Mouse (Mus musculus): Measurements from ENCODE around the gene Bche. TPM values are rescaled to one million over a fixed set of nuclear protein-coding genes. Genes with fewer than 3 reads are reported as not detected.
A peak's percentile ranks its signal among the peaks of the same experiment; 100 is the strongest.

Gene Bche
- polyA plus RNA-seq (2016; fragmentation: Nextera tagmentation; extraction: Ambion mirVana) = 3.2 and 3.3 TPM in 2 replicates

DNA sequence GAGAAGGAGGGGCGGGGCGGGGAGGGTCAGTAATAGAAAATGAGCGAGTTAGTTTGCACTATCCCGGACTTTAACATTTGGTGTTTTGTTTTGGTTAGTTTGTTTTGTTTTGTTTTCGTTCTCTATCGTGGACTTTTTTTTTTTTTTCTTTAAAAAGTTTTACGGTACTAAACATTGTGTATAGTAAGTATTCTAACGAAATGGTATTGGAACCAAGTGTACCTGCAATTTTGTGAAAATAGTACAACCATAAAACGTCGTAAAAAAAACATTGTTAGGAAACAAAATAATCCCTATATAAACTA, at the start of gene Bche:
Gene Bche (minus strand): TSS at position 6 of the 305 bp plus-strand sequence.
- no peaks in the 10 kb centered on the region for H3K27me3 ChIP-seq
- peak within 1 kb of the TSS; percentile 43 for H3K4me3 ChIP-seq
- no peaks in the 10 kb centered on the region for H3K9me3 ChIP-seq
- H3K4me1 ChIP-seq = no peaks in the 10 kb centered on the region
- H3K36me3 ChIP-seq = no peaks in the 10 kb centered on the region
- H3K9ac ChIP-seq (replicated peaks) = peak within 1 kb of the TSS; percentile 11; the same call in 1 of the 2 replicates
- H3K27ac ChIP-seq (replicated peaks) = no peak within 1 kb of the TSS
- peak within 1 kb of the TSS; percentile 55 for H3K4me2 ChIP-seq (replicated peaks)
- no peak for ATAC-seq (ENCODE audit: low FRiP score, low read depth)
- 18% methylated on average over 10 of the region's 10 CpGs for WGBS

DNA sequence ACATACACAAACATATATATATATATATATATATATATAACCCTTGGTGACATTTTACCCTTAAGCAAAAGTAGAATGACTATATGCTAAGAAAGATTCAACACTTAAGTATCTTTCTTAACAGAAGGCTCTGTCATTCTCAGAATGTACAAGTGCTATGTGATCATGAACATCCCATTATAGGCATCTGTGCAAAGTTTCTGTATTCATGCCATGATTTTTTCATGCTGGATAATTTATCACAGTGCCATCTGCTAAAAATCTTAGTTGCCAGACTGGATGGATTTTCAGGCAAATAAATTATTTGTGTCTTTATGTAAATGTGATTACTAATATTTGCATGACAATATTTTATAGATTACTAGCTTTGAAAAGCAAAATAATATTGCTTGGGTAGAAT, 33.8 kb upstream of the Bche start:
- no peak for ATAC-seq (ENCODE audit: low FRiP score, low read depth)
- Histone ChIP-seq H3K27ac (replicated peaks) (no peak overlapping the region), H3K4me2 (replicated peaks) (no peak overlapping the region), H3K27me3 (no peaks in the 10 kb centered on the region), H3K9ac (replicated peaks) (no peak overlapping the region), H3K4me1 (no peaks in the 10 kb centered on the region), H3K9me3 (no peaks in the 10 kb centered on the region), H3K4me3 (no peak overlapping the region), H3K36me3 (no peaks in the 10 kb centered on the region)

DNA sequence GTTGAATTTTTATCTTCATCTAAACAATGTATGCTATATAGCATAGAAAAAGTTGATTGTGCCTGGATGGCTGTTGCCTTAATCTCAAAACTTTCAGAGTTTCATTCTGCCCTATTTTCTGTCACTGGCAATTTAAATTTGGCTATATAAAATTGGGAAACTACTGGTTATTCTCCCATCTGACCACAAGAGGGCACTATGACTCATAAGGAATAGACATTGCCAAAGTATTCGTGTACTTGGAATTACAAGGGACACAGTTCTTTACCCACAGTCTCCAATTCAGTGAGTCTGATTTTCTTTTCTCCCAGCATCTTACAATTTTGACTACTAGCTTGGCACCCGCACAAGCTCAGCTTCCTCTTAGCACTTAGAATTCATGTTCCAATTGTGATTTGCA, 23.5 kb upstream of the Bche start:
- Histone ChIP-seq H3K9me3 (no peaks in the 10 kb centered on the region), H3K4me3 (no peak overlapping the region), H3K27ac (replicated peaks) (no peak overlapping the region), H3K36me3 (no peaks in the 10 kb centered on the region), H3K4me2 (replicated peaks) (no peak overlapping the region), H3K27me3 (no peaks in the 10 kb centered on the region), H3K9ac (replicated peaks) (no peak overlapping the region), H3K4me1 (no peaks in the 10 kb centered on the region)
- ATAC-seq (ENCODE audit: low FRiP score, low read depth) = no peak
- 43% methylated on average over 2 of the region's 2 CpGs for WGBS

DNA sequence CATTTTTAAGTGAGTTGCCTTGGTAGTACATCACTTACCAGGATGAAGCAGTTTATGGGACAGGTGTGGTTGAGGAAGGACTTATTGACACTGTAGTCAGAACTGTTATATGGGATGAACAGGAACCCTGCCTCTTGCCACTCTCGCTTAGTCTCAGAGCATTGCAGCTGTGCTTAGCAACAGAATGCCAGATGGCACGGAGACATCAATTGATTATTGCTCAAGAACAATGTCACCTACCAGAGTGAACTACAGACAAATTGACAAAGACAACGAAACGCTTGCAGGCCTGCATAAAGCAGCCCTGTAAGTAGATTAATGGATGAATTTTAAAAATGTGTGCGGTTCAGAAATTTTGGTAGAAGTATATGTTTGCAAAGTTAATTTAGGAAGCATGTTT, 21.3 kb upstream of the Bche start:
- ATAC-seq (ENCODE audit: low FRiP score, low read depth) = no peak
- Histone ChIP-seq H3K4me3 (no peak overlapping the region), H3K36me3 (no peaks in the 10 kb centered on the region), H3K27me3 (no peaks in the 10 kb centered on the region), H3K9me3 (no peaks in the 10 kb centered on the region), H3K27ac (replicated peaks) (no peak overlapping the region), H3K9ac (replicated peaks) (no peak overlapping the region), H3K4me2 (replicated peaks) (no peak overlapping the region), H3K4me1 (no peaks in the 10 kb centered on the region)
- 66% methylated on average over 5 of the region's 5 CpGs for WGBS

DNA sequence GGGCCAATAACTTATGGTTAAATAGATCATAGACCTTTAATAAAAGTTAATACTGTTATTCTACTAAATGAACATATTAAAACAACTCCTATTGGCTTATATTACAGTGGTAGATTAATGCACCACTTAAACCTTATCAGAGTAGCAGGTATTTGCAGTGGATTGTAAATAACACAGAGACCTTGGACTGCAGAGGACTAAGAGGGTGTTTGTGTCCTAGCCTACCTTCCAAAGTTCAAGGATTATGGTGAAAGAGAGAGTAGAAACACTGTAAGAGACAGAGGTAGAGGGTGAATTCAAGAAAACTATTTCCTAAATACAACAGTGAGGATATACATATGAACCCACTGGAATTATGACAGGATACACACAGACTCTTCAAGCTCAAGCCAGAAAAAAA, 17.5 kb upstream of the Bche start:
- ATAC-seq (ENCODE audit: low FRiP score, low read depth) = no peak
- Histone ChIP-seq H3K9me3 (no peaks in the 10 kb centered on the region), H3K36me3 (no peaks in the 10 kb centered on the region), H3K4me1 (no peaks in the 10 kb centered on the region), H3K4me3 (no peak overlapping the region), H3K4me2 (replicated peaks) (no peak overlapping the region), H3K9ac (replicated peaks) (no peak overlapping the region), H3K27me3 (no peaks in the 10 kb centered on the region), H3K27ac (replicated peaks) (no peak overlapping the region)

DNA sequence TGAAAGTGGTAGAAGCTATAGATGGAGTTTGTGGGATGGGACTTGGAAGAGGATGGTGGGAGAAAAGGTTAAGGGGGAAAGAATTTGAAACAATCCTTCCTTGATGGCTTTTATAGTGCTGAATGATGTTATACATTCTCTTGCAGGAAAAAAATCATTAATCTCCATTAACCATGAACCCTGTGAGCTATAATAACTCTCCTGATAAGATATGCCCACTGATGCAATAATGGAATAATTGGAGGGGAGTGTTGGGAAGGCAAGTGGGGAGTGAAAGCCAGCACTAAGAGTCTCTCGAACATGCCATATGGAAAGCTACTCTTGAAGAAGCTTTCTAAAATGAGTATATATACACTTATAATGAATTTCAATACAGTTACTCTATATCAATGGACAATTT, 16.7 kb upstream of the Bche start:
- Histone ChIP-seq H3K4me2 (replicated peaks) (no peak overlapping the region), H3K36me3 (no peaks in the 10 kb centered on the region), H3K9ac (replicated peaks) (no peak overlapping the region), H3K27me3 (no peaks in the 10 kb centered on the region), H3K4me3 (no peak overlapping the region), H3K27ac (replicated peaks) (no peak overlapping the region), H3K4me1 (no peaks in the 10 kb centered on the region), H3K9me3 (no peaks in the 10 kb centered on the region)
- ATAC-seq (ENCODE audit: low FRiP score, low read depth) = no peak
- WGBS = 96% methylated on average over 1 of the region's 1 CpGs

DNA sequence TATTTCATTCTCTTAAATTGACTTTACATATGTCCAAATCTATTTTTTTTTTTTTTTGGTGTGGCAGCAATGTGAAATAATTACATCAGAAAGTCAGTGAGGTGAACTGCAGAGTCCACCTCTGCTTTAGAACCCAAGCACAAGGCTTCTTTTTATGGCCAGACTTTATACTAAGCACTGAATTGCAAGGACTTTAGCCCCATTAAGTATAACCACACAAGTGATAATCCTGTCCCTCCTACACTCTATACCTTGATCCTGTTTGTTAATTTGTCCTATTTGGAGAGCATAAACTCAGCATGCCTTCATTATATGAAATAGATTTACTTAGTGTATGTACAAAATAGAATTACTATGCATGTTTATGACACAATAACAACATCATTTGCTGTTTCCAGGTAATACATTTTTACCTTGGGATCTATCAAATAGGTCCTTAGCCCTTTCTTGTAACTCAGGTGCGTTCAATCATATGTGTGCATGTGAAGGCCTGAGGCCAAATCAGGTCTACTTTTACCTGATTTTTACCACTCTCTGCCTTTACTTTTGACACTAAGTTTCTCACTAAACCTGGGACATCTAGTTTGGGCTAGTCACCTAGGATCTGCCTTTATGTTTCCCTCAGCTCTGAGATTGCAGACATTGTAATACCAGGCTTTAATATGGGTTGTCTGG, 9.5 kb upstream of the Bche start:
- ATAC-seq (ENCODE audit: low FRiP score, low read depth) = no peak

DNA sequence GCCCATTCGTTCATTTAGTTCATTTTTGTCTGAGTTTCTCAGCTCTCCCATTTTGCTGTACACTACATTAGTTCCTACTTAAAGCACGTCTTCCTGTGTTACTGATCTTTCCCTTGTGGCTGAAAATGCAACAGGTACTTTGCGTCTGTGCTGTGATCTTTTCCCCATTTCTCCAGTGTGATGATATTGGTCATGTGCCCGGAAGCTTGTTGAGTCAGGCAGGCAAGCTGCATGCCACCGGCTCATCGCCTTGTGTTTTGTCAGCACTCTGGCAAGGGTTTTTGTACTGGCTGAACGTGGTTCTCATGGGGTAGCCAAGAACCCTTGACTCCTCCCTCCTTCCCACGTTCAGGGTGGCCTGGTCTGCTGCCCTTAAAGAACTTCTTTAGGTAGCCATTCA, 1.7 kb upstream of the Bche start:
- Histone ChIP-seq H3K4me3 (no peak overlapping the region), H3K4me2 (replicated peaks) (no peak overlapping the region), H3K27ac (replicated peaks) (no peak overlapping the region), H3K4me1 (no peaks in the 10 kb centered on the region), H3K36me3 (no peaks in the 10 kb centered on the region), H3K9ac (replicated peaks) (no peak overlapping the region), H3K9me3 (no peaks in the 10 kb centered on the region), H3K27me3 (no peaks in the 10 kb centered on the region)
- 84% methylated on average over 8 of the region's 8 CpGs for WGBS
- ATAC-seq (ENCODE audit: low FRiP score, low read depth) = no peak

More for the DNA sequence above, 9.5 kb upstream of the Bche start:
- Histone ChIP-seq H3K4me3 (no peak overlapping the region), H3K4me1 (no peaks in the 10 kb centered on the region), H3K27ac (replicated peaks) (no peak overlapping the region), H3K36me3 (no peaks in the 10 kb centered on the region), H3K27me3 (no peaks in the 10 kb centered on the region), H3K9me3 (no peaks in the 10 kb centered on the region), H3K4me2 (replicated peaks) (no peak overlapping the region), H3K9ac (replicated peaks) (no peak overlapping the region)
- 91% methylated on average over 1 of the region's 1 CpGs for WGBS

DNA sequence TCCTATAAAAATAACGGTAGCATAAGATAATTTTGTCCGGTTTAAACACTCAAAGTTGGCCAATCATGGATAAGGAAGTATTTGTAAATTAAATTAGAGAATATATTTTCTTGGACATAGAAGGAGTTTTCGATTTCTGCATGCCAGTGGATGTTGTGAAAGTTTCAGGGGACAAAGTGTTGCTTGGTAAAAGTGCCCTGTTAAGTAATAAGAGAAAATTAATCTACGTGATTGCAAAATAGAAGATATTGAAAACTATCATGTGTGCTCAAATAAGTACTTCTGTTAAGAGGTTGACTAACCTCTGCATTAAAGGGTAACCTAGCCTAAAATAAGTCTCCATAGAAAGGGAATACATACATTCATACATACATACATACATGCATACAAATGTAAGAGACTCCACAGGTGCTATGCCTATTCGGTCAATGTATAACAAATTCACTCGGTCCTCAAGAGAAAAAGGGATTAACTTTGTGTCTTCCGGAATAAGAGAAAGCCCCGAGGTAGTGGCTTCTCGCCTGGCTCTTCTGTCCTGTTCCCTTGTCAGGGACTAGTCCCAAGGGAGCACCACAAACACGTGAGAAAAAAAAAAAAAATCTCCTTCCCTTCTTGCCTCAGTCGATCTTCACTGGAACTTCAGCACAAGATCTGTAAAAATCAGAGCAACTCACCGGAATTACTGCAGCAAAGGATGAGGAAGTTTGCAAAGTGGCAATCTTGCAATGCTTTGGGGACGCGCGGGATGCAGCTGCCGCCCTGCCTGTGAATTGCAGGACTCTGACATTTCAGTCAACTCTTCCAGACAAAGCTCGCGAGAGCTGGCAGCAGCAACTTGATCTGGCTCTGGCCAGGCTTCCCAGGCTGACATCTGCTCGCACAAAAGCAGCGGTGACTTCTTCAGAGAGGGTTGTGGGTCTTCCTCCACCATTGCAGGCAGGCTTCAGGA, 480 bp downstream of the Bche start:
- WGBS = 19% methylated on average over 20 of the region's 20 CpGs
- Histone ChIP-seq H3K4me3 (peak overlapping the region; percentile 43), H3K36me3 (no peaks in the 10 kb centered on the region), H3K27ac (replicated peaks) (no peak overlapping the region), H3K4me2 (replicated peaks) (peak overlapping the region; percentile 55), H3K9ac (replicated peaks) (peak overlapping the region; percentile 11; the same call in 1 of the 2 replicates), H3K4me1 (no peaks in the 10 kb centered on the region), H3K9me3 (no peaks in the 10 kb centered on the region), H3K27me3 (no peaks in the 10 kb centered on the region)
- peak; percentile 96 for ATAC-seq (ENCODE audit: low FRiP score, low read depth)

DNA sequence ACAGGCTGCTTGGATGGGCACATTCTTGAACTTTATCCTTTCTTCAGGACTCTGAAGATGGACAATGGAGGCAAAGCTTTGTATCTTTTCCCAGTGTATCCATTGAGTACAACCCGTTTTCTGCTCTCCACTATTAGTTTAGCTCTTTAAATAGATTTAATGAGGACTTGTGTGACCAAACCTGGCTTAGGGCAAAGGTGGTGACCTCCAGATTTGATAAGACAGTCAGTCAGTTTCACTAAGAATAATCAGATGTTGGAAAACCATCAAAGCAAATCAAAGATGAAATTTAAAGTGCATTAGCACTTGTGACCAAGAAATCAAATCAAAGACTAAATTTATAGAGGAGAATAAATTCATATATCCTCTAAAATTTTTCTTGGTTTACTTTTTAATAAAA, 1.7 kb downstream of the Bche start:
- no peak overlapping the region for H3K4me3 ChIP-seq
- ATAC-seq (ENCODE audit: low FRiP score, low read depth) = no peak
- WGBS = 33% methylated on average over 1 of the region's 1 CpGs
- no peak overlapping the region for H3K27ac ChIP-seq (replicated peaks)
- H3K27me3 ChIP-seq = no peaks in the 10 kb centered on the region
- H3K4me2 ChIP-seq (replicated peaks) = no peak overlapping the region
- H3K4me1 ChIP-seq = no peaks in the 10 kb centered on the region
- no peak overlapping the region for H3K9ac ChIP-seq (replicated peaks)
- no peaks in the 10 kb centered on the region for H3K9me3 ChIP-seq
- H3K36me3 ChIP-seq = no peaks in the 10 kb centered on the region

DNA sequence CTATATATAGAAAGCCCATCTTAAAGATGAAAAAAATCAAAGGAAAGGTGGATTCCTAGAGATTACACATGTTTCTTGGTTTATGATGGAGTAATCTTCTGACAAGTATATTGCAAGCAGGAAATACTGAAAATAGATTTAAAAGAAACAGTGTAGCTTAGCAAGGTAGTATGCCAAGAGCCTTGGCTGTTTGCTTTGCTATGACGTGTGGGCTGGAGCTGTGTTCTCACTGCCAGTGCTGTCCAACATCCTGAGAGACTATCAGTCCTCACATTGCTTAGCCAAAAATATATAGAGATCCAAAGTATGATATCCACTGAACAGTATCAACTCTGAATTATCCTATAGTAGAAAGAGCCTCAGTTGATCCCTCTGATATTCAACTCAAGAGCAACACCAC, 9.3 kb downstream of the Bche start:
- H3K9ac ChIP-seq (replicated peaks) = no peak overlapping the region
- WGBS = 81% methylated on average over 1 of the region's 1 CpGs
- no peak overlapping the region for H3K4me2 ChIP-seq (replicated peaks)
- no peak overlapping the region for H3K4me3 ChIP-seq
- no peaks in the 10 kb centered on the region for H3K27me3 ChIP-seq
- no peaks in the 10 kb centered on the region for H3K4me1 ChIP-seq
- H3K9me3 ChIP-seq = no peaks in the 10 kb centered on the region
- ATAC-seq (ENCODE audit: low FRiP score, low read depth) = no peak
- H3K27ac ChIP-seq (replicated peaks) = no peak overlapping the region
- no peaks in the 10 kb centered on the region for H3K36me3 ChIP-seq

DNA sequence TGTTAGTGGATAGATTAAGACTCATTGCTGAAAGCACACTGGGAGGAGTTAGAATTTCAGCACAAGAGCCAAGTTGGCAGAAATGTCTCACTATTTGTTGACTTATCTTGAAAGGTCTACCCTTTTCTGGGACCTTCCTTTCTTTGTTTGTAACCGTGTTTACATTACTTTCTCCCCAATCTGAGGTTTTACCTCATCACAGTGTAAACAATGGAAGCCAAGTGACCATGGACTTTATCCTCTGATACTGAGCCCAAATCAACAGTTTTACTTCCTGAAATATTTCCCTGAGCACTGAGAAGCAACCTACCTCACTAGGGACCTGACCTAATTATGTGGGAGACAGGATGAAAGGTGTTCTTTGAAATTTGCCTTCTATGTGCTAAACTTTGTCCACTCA, 34.9 kb downstream of the Bche start:
- no peaks in the 10 kb centered on the region for H3K9me3 ChIP-seq
- H3K27ac ChIP-seq (replicated peaks) = no peak overlapping the region
- no peak for ATAC-seq (ENCODE audit: low FRiP score, low read depth)
- no peaks in the 10 kb centered on the region for H3K27me3 ChIP-seq
- H3K9ac ChIP-seq (replicated peaks) = no peak overlapping the region
- H3K36me3 ChIP-seq = no peaks in the 10 kb centered on the region
- H3K4me2 ChIP-seq (replicated peaks) = no peak overlapping the region
- no peak overlapping the region for H3K4me3 ChIP-seq
- 85% methylated on average over 1 of the region's 1 CpGs for WGBS
- H3K4me1 ChIP-seq = no peaks in the 10 kb centered on the region

Measured in midbrain, embryonic 12.5 days (tissue).